Mouse (Mus musculus) spleen, embryonic (tissue): ENCODE results near the gene Ly86.

Source experiments
- CTCF ChIA-PET: fragments of 350-600 bp; sonication (Branson Sonifier 250); formaldehyde crosslinking; loops from one replicate; lab custom pipeline; 2022; lab: Charles Lee

Gene Ly86

GRCm38 (mm10) chr13:37429661-37430271 lies 84.8 kb downstream of the Ly86 start:
- CTCF ChIA-PET: interaction anchor here (0.9 kb wide), 1 partner anchor 10 kb away, joined by 3 read pairs; no protein-coding TSS in a partner anchor

GRCm38 (mm10) chr13:37431707-37432106 lies 86.7 kb downstream of the Ly86 start:
- CTCF ChIA-PET: interaction anchor here (0.7 kb wide), 1 partner anchor 117 kb away, joined by 3 read pairs; no protein-coding TSS in a partner anchor

GRCm38 (mm10) chr13:37432653-37433052 lies 87.6 kb downstream of the Ly86 start:
- CTCF ChIA-PET: interaction anchor here (0.6 kb wide), 1 partner anchor 420 kb away, joined by 6 read pairs; no protein-coding TSS in a partner anchor

GRCm38 (mm10) chr13:37433142-37433541 lies 88.1 kb downstream of the Ly86 start:
- CTCF ChIA-PET: interaction anchor here (0.6 to 0.7 kb wide), 4 partner anchors 315 to 721 kb away, joined by 4 to 7 read pairs (median 6); no protein-coding TSS in a partner anchor

- CTCF ChIA-PET: interaction anchor here (0.6 to 0.7 kb wide), 4 partner anchors 86 to 721 kb away, joined by 3 to 7 read pairs (median 4); no protein-coding TSS in a partner anchor
Observed at GRCm38 (mm10) chr13:37433730-37434129, 88.7 kb downstream of the Ly86 start.

GRCm38 (mm10) chr13:37434137-37434772 lies 89.2 kb downstream of the Ly86 start:
- CTCF ChIA-PET: interaction anchor here (0.6 to 0.9 kb wide), 2 partner anchors 86 to 513 kb away, joined by 3 read pairs; no protein-coding TSS in a partner anchor

- CTCF ChIA-PET: interaction anchor here (0.9 kb wide), 1 partner anchor 512 kb away, joined by 3 read pairs; no protein-coding TSS in a partner anchor
Observed at GRCm38 (mm10) chr13:37434841-37435240, 89.8 kb downstream of the Ly86 start.

- CTCF ChIA-PET: interaction anchor here (0.6 to 0.7 kb wide), 2 partner anchors 266 to 346 kb away, joined by 3 to 6 read pairs; no protein-coding TSS in a partner anchor
Observed at GRCm38 (mm10) chr13:37436267-37437013, 91.4 kb downstream of the Ly86 start.

- CTCF ChIA-PET: interaction anchor here (0.5 to 0.6 kb wide), 2 partner anchors 42 to 55 kb away, joined by 4 to 5 read pairs; no protein-coding TSS in a partner anchor
Observed at GRCm38 (mm10) chr13:37438788-37439187, 93.8 kb downstream of the Ly86 start.

- CTCF ChIA-PET: interaction anchor here (0.5 to 1.3 kb wide), 4 partner anchors 9 to 226 kb away, joined by 3 to 7 read pairs (median 4); no protein-coding TSS in a partner anchor
Observed at GRCm38 (mm10) chr13:37439477-37439876, 94.5 kb downstream of the Ly86 start.

- CTCF ChIA-PET: interaction anchor here (0.6 to 1.3 kb wide), 3 partner anchors 9 to 13 kb away, joined by 3 to 7 read pairs (median 3); no protein-coding TSS in a partner anchor
Observed at GRCm38 (mm10) chr13:37439941-37440340, 94.9 kb downstream of the Ly86 start.

GRCm38 (mm10) chr13:37440593-37441307 lies 95.7 kb downstream of the Ly86 start:
- CTCF ChIA-PET: interaction anchor here (1.3 kb wide), 1 partner anchor 12 kb away, joined by 3 read pairs; no protein-coding TSS in a partner anchor

- CTCF ChIA-PET: interaction anchor here (0.6 kb wide), 1 partner anchor 297 kb away, joined by 3 read pairs; no protein-coding TSS in a partner anchor
Observed at GRCm38 (mm10) chr13:37442058-37442457, 97.0 kb downstream of the Ly86 start.

- CTCF ChIA-PET: interaction anchor here (0.6 kb wide), 1 partner anchor 297 kb away, joined by 3 read pairs; no protein-coding TSS in a partner anchor
Observed at GRCm38 (mm10) chr13:37442531-37442930, 97.5 kb downstream of the Ly86 start.

GRCm38 (mm10) chr13:37446699-37447258 lies 101.8 kb downstream of the Ly86 start:
- CTCF ChIA-PET: interaction anchor here (0.6 kb wide), 1 partner anchor 101 kb away, joined by 3 read pairs; no protein-coding TSS in a partner anchor

GRCm38 (mm10) chr13:37451021-37451420 lies 106.0 kb downstream of the Ly86 start:
- CTCF ChIA-PET: interaction anchor here (0.6 kb wide), 1 partner anchor 20 kb away, joined by 4 read pairs; no protein-coding TSS in a partner anchor

- CTCF ChIA-PET: interaction anchor here (0.6 kb wide), 2 partner anchors 20 to 250 kb away, joined by 3 to 4 read pairs; no protein-coding TSS in a partner anchor
Observed at GRCm38 (mm10) chr13:37451471-37451870, 106.5 kb downstream of the Ly86 start.

GRCm38 (mm10) chr13:37452022-37452941 lies 107.3 kb downstream of the Ly86 start:
- CTCF ChIA-PET: interaction anchor here (0.6 to 1.2 kb wide), 4 partner anchors 12 to 294 kb away, joined by 3 to 9 read pairs (median 4); no protein-coding TSS in a partner anchor
